Mouse (Mus musculus) fat pad, adult 2 months (tissue): Measurements from ENCODE around the gene Spdef.

Experiments used
- DNase-seq: peaks from one replicate; pipeline ENCODE4 v3.0.0-alpha.2; 2011; ENCODE audit warnings: low read depth, low spot score; ENCODE audit errors: extremely low read depth

Spdef gene

DNA sequence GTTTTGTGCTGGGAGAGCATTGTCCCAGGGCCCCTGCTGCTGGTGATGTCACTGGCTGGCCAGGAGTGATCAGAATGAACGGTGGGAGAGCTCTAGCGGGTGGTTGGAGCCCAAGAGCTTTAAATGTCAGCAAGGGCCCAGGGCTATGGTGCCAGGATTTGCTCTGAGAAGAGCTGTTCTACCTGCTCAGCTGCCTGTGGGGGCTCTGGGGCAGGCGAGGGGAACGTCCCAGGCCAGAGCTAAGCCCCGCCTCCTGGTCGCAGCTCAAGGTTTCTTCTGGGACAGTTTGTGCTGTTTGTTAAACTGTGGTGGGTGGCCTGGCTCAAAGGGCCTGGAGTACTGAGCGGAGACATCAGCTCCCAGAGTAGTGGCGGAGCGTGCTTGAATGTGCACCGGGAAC lies 3.3 kb downstream of the Spdef start:
- DNase-seq, result no peak

DNA sequence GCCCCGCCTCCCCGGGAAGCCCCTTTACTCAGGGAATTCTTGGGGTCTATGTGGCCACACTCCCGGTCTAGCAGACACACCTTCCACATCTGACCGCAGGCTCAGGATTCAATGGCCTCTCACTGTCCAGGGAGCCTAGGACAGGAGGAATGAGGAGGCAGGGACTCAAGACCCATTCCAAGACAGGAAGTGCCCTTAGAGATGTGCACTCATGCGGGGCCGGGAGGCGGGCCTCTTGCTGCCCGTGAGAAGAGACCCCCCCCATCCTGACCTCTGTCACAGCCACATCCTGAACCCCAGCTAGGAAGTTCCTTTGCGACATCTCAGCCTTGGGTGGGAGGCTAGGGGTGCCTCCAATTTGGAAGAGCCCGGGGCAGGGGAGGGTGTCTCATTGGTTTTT lies 3.7 kb downstream of the Spdef start:
- no peak for DNase-seq

GRCm38 (mm10) chr17:27724327-27724726 lies 4.4 kb downstream of the Spdef start:
- no peak for DNase-seq

DNA sequence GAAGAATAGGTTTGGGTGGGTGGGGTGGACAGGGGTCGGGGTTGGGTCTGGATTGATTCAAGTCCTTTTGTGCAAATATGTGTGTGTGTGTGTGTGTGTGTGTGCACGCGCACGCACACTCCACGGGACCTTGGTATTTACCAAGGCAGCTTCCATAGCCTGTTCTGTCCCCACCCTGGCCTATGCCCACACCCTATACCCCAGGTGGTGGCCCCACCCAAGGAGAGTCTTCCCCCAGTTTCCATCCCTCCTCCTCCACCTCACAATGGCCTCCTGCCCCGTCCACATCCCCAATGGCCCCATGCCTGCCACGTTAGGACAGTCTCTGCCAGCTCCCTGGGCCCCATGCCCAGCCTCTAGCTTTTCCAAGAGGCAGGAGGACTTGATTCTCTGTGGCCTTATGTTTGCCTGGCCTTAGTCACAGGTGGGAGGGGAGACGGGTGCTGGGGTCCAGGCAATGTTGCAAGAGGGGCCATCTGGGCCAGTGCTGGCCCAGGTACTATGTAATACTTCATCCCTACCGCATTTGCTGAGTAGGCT lies 7.6 kb downstream of the Spdef start:
- DNase-seq, result no peak

DNA sequence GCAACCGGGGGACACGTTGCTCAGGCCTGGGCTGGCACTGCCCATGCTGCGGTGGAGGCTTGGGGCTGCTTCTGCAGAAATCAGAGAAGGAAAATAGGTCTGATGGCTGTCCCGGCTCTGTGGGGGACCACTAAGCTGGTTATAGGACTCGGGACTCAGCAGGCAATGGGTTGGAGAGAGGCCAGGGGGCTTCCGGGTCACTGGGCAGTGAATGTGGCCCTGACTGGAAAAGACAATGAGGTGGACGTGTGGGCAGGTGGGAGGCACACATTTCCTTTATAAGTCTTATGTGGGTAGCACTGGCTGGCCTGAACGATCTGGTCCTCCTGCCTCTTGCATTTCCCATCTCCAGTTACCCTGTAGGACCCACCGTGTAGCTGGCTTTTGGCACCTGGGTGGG lies 8.4 kb downstream of the Spdef start:
- DNase-seq, result no peak

GRCm38 (mm10) chr17:27719663-27720062 lies 9.1 kb downstream of the Spdef start:
- DNase-seq, result no peak

- DNase-seq, result no peak
These were observed 10.5 kb downstream of the Spdef start for GRCm38 (mm10) chr17:27718250-27718649.

DNA sequence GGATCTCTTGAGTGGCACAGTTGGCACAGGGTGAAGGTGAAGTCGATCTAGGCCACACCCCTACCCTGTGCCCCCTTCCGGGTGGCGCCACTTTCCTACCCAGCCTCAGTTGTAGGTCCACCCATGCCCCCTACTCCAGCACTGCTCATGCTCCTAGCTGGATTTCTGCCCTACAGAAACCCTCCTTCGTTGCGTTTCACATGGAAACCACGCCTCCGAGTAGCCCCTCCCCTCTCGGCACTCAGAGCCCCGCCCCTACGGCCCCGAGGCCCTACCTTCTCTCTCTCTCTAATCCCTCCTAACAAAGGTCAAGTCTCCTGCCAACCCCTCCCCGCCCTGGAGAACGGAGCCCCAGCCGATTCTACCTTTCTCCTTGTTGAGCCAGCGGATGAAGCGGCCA lies 12.0 kb downstream of the Spdef start:
- DNase-seq, result no peak

DNA sequence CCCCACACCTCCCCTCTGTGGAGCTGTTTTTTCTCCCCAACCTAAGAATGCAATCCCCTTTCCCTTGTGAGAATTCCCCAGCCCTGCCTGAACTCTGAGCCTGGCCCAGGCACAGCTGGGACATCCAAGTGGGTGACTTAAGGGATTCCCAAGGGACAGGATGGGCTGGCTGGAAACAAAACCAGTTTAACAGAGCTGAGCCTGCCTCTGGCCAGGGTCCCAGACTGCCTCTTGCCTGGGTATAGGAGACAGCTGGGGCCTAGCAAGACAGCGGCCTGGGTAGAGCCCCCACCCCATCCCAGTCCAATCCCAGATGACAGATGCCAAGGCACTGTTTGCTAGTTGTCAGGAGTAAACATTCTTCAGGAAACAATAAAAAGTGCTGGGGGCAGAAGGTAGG lies 15.9 kb downstream of the Spdef start:
- no peak for DNase-seq

GRCm38 (mm10) chr17:27709650-27710049 lies 19.1 kb downstream of the Spdef start:
- DNase-seq, result no peak

GRCm38 (mm10) chr17:27707954-27708661 lies 20.6 kb downstream of the Spdef start:
- DNase-seq, result no peak

- DNase-seq, result no peak
These were observed 23.1 kb downstream of the Spdef start for GRCm38 (mm10) chr17:27705661-27706060.

- no peak for DNase-seq
These were observed 24.7 kb downstream of the Spdef start for GRCm38 (mm10) chr17:27703961-27704621.

- no peak for DNase-seq
These were observed 26.2 kb downstream of the Spdef start for GRCm38 (mm10) chr17:27702518-27702917.

DNA sequence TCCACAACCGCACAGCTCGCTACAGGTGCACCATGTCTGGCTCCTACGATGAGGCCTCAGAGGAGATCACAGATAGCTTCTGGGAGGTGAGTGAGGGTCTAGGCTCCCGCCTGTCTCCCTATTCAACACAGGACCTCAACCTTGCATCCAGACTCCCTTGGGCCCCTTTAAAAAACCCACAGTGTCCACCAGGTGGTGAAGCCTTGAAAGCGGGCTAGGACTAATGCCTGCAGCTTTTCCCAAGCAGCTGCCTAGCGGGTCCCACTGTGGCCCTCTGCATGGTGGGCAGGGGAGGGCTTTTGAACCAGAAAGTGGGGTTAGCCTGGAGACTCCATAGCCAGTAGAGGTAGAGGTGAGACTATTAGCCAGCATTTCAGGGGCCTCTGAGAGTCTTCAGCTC lies 26.9 kb downstream of the Spdef start:
- no peak for DNase-seq

GRCm38 (mm10) chr17:27700812-27701211 lies 27.9 kb downstream of the Spdef start:
- no peak for DNase-seq

DNA sequence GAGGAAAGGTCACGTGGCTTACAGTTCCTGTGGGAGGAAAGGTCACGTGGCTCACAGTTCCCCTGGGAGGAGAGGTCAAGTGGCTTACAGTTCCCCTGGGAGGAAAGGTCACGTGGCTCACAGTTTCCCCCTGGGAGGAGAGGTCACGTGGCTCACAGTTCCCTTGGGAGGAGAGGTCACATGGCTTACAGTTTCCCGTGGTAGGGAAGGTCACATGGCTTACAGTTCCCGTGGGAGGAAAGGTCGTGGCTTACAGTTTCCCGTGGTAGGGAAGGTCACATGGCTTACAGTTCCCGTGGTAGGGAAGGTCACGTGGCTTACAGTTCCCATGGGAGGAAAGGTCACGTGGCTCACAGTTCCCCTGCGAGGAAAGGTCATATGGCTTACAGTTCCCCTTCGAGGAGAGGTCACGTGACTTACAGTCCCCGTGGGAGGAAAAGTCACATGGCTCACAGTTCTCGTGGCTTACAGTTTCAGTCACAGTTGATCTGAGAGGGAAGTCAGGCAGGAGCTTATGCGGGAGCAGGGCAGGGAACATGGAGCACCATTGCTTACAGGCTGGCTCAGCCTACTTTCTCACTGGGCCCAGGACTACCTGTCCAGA lies 29.0 kb downstream of the Spdef start:
- no peak for DNase-seq

- DNase-seq, result no peak
These were observed 37.6 kb downstream of the Spdef start for GRCm38 (mm10) chr17:27690993-27691693.

- DNase-seq, result no peak
These were observed 42.4 kb downstream of the Spdef start for GRCm38 (mm10) chr17:27686395-27686794.

DNA sequence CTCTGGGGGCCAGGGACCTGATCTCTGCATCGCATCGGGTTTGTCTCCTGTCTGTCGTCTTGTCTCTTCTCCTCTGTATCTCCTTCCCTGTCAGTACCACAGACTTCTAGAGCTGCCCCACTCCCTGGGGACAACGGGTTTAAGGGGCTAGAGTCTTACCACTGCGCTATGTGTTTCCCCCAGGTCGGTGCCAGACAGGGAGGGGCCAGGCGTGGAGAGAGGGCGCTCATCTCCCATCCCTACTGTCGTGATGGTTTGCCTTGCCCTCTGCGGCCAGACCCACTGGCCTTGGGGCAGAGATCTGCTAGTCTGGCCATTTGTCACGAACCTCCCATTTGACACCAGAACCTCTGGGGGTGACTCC lies 43.2 kb downstream of the Spdef start:
- DNase-seq, result no peak

GRCm38 (mm10) chr17:27684886-27685549 lies 43.7 kb downstream of the Spdef start:
- no peak for DNase-seq
